ENCODE assay signal across 8 mouse cellular contexts in the genomic region with DNA sequence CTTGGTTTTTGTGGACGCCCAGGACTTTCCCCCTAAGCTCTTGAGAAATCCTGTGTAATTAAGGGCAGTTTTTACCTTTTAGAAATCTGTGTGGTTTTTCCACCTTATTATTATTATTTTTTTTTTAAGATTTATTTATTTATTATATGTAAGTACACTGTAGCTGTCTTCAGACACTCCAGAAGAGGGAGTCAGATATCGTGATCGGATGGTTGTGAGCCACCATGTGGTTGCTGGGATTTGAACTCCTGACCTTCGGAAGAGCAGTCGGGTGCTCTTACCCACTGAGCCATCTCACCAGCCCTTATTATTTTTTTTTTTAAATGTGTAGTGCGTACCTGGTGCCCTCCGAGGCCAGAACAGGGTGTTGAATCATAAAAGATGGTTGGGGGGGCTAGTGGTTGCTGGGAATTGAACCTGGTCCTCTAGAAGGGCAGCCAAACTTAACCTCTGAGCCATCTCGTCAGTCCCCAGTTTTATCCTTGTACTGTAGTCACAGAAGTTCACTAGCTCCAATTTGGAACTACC. TPM values are rescaled to one million over a fixed set of nuclear protein-coding genes. Genes with fewer than 3 reads are reported as not detected.
A peak's percentile ranks its signal among the peaks of the same experiment; 100 is the strongest.
DNase-seq lines count a peak whose midpoint lies in the region; ATAC-seq and TF ChIP-seq lines count a peak whose summit lies in the region.
"Not testable (repeated sequence)": the region's sequence is repeated elsewhere in the genome, so short reads cannot be mapped to it uniquely, and the experiment has no call there.

No protein-coding gene starts in this region.

- H3K4me1 ChIP-seq in bone marrow macrophage, adult 2 months (ENCODE audit: control insufficient read depth, insufficient read depth, low read length); heart, embryonic 14.5 days (ENCODE audit: control insufficient read depth in 2 of 2, insufficient read depth in 2 of 2, low read length in 2 of 2); intestine, embryonic 15.5 days (replicated peaks); limb, embryonic 14.5 days (ENCODE audit: control insufficient read depth, insufficient read depth, low read length); lung, postnatal 0 days (ENCODE audit: insufficient read depth, low read depth, low read length); neural tube, embryonic 12.5 days: not testable (repeated sequence)
- peaks cover 12% of the 10 kb centered on the region for H3K4me1 ChIP-seq in forebrain, embryonic 10.5 days

- peak overlapping the region; percentile 87 for H3K27ac ChIP-seq in bone marrow macrophage, adult 2 months (ENCODE audit: insufficient read depth, low read depth, low read length)
- H3K27ac ChIP-seq in forebrain, embryonic 10.5 days, result peak overlapping the region; percentile 92
- H3K27ac ChIP-seq in heart, embryonic 14.5 days (replicated peaks in 1 of 2; ENCODE audit: control insufficient read depth in 1 of 2, insufficient read depth in 1 of 2, low read depth in 2 of 2, low read length in 2 of 2), result peak overlapping the region; percentile 91 to 93
- peak overlapping the region; percentile 78; the same call in 1 of the 2 replicates for H3K27ac ChIP-seq in intestine, embryonic 15.5 days
- H3K27ac ChIP-seq in limb, embryonic 14.5 days (replicated peaks; ENCODE audit: low read depth, low read length), result 0 out of 2 replicates have a peak overlapping the region, but pooled peaks have one; percentile 62
- H3K27ac ChIP-seq in lung, postnatal 0 days (ENCODE audit: low read length), result peak overlapping the region; percentile 82
- H3K27ac ChIP-seq in neural tube, embryonic 12.5 days, result not testable (repeated sequence)

- not testable (repeated sequence) for TF ChIP-seq CTCF in bone marrow macrophage, adult 2 months (IDR thresholded peaks at IDR 0.05; ENCODE audit: low read depth, low read length); lung, postnatal 0 days (IDR thresholded peaks at IDR 0.05)

- 34% methylated on average over 8 of the region's 8 CpGs for WGBS in forebrain, embryonic 10.5 days
- WGBS in heart, embryonic 14.5 days, result 29% methylated on average over 8 of the region's 8 CpGs
- 31% methylated on average over 8 of the region's 8 CpGs for WGBS in intestine, embryonic 15.5 days
- 28% methylated on average over 8 of the region's 8 CpGs for WGBS in limb, embryonic 14.5 days
- 30% methylated on average over 8 of the region's 8 CpGs for WGBS in lung, postnatal 0 days
- WGBS in neural tube, embryonic 12.5 days, result 32% methylated on average over 8 of the region's 8 CpGs

- ATAC-seq in heart, embryonic 14.5 days (ENCODE audit: insufficient number of reproducible peaks, insufficient read depth, low FRiP score, low read depth); limb, embryonic 14.5 days (ENCODE audit: low FRiP score, low read depth); lung, postnatal 0 days: not testable (repeated sequence)
- 0 out of 2 replicates have a peak, but pooled peaks have one; percentile 7 for ATAC-seq in intestine, embryonic 15.5 days
- ATAC-seq in neural tube, embryonic 12.5 days (ENCODE audit: low FRiP score, low read depth), result peak; percentile 11; the same call in 1 of the 2 replicates

- peak overlapping the region; percentile 100 for H3K4me3 ChIP-seq in bone marrow macrophage, adult 2 months (ENCODE audit: insufficient read depth, low read length)
- peak overlapping the region; percentile 93 for H3K4me3 ChIP-seq in forebrain, embryonic 10.5 days
- peak overlapping the region; percentile 92 to 94 for H3K4me3 ChIP-seq in heart, embryonic 14.5 days (ENCODE audit: control insufficient read depth in 1 of 2, insufficient read depth in 1 of 2, low read depth in 1 of 2, low read length in 2 of 2)
- H3K4me3 ChIP-seq in intestine, embryonic 15.5 days (replicated peaks), result peak overlapping the region; percentile 87
- H3K4me3 ChIP-seq in limb, embryonic 14.5 days (replicated peaks; ENCODE audit: low read length), result peak overlapping the region; percentile 74
- H3K4me3 ChIP-seq in lung, postnatal 0 days (ENCODE audit: low read depth, low read length), result peak overlapping the region; percentile 64
- peak overlapping the region; percentile 82 for H3K4me3 ChIP-seq in neural tube, embryonic 12.5 days

- peak overlapping the region; percentile 94 for H3K9ac ChIP-seq in heart, embryonic 14.5 days (ENCODE audit: low read length)
- peak overlapping the region; percentile 90 for H3K9ac ChIP-seq in intestine, embryonic 15.5 days
- H3K9ac ChIP-seq in limb, embryonic 14.5 days (ENCODE audit: low read depth, low read length, severe bottlenecking), result peak overlapping the region; percentile 75
- peak overlapping the region; percentile 69 for H3K9ac ChIP-seq in lung, postnatal 0 days (replicated peaks; ENCODE audit: low read depth)
- peak overlapping the region; percentile 82 for H3K9ac ChIP-seq in neural tube, embryonic 12.5 days

- H3K36me3 ChIP-seq in forebrain, embryonic 10.5 days (replicated peaks), result peaks cover 38% of the 10 kb centered on the region
- H3K36me3 ChIP-seq in heart, embryonic 14.5 days (ENCODE audit: control insufficient read depth, insufficient read depth, low read length), result peaks cover 41% of the 10 kb centered on the region
- not testable (repeated sequence) for H3K36me3 ChIP-seq in intestine, embryonic 15.5 days
- peaks cover 31% of the 10 kb centered on the region for H3K36me3 ChIP-seq in limb, embryonic 14.5 days (ENCODE audit: control insufficient read depth, insufficient read depth, low read length)
- H3K36me3 ChIP-seq in lung, postnatal 0 days (ENCODE audit: insufficient read depth, low read length), result peaks cover 13% of the 10 kb centered on the region; the same call in 1 of the 2 replicates
- peaks cover 19% of the 10 kb centered on the region for H3K36me3 ChIP-seq in neural tube, embryonic 12.5 days

- peak; percentile 25 for DNase-seq in 416B (ENCODE audit: low read depth)
- DNase-seq in forebrain, embryonic 10.5 days (ENCODE audit: extremely low spot score, low spot score); limb, embryonic 14.5 days (ENCODE audit: low spot score); lung, postnatal 0 days (ENCODE audit: low spot score): not testable (repeated sequence)

- not testable (repeated sequence) for TF ChIP-seq POLR2A in bone marrow macrophage, adult 2 months (IDR thresholded peaks at IDR 0.05; ENCODE audit: borderline replicate concordance, low read depth, low read length); limb, embryonic 14.5 days (IDR thresholded peaks at IDR 0.05; ENCODE audit: borderline replicate concordance, extremely low read depth, insufficient read depth, insufficient read length)

- H3K4me2 ChIP-seq in heart, embryonic 14.5 days (ENCODE audit: low read length), result peak overlapping the region; percentile 65
- H3K4me2 ChIP-seq in intestine, embryonic 15.5 days (replicated peaks), result peak overlapping the region; percentile 53
- peak overlapping the region; percentile 51 for H3K4me2 ChIP-seq in limb, embryonic 14.5 days (replicated peaks; ENCODE audit: low read depth, low read length, severe bottlenecking)
- H3K4me2 ChIP-seq in lung, postnatal 0 days (replicated peaks; ENCODE audit: low read depth, low read length), result peak overlapping the region; percentile 61
- H3K4me2 ChIP-seq in neural tube, embryonic 12.5 days (replicated peaks), result peak overlapping the region; percentile 75

- not testable (repeated sequence) for H3K27me3 ChIP-seq in forebrain, embryonic 10.5 days (ENCODE audit: poor library complexity, severe bottlenecking); heart, embryonic 14.5 days (ENCODE audit: control insufficient read depth, insufficient read depth, low read length); intestine, embryonic 15.5 days (replicated peaks); limb, embryonic 14.5 days (ENCODE audit: control insufficient read depth, insufficient read depth, low read length); lung, postnatal 0 days (replicated peaks; ENCODE audit: insufficient read depth, low read length); neural tube, embryonic 12.5 days (replicated peaks)

- not testable (repeated sequence) for TF ChIP-seq EP300 in lung, postnatal 0 days (IDR thresholded peaks at IDR 0.05)

- H3K9me3 ChIP-seq in forebrain, embryonic 10.5 days; heart, embryonic 14.5 days (ENCODE audit: control insufficient read depth, low read length); intestine, embryonic 15.5 days; limb, embryonic 14.5 days (ENCODE audit: control insufficient read depth, low read length); lung, postnatal 0 days (ENCODE audit: low read length); neural tube, embryonic 12.5 days: not testable (repeated sequence)

RNA-seq across cellular contexts. Expression of a gene that starts 0.7 kb away (rescaled TPM):
- 20.0 and 24.4 TPM in 2 replicates for polyA plus RNA-seq in bone marrow macrophage, adult 2 months (2012; ENCODE audit: insufficient read depth, insufficient read length, missing spikeins)
- 44.0 and 47.1 TPM in 2 replicates for polyA plus RNA-seq in forebrain, embryonic 10.5 days (2016; fragmentation: Nextera tagmentation; extraction: Ambion mirVana)
- polyA plus RNA-seq in heart, embryonic 14.5 days (2014; fragmentation: Nextera tagmentation; extraction: Ambion mirVana), result 27.9 and 29.5 TPM in 2 replicates
- 34.6 and 35.7 TPM in 2 replicates for polyA plus RNA-seq in intestine, embryonic 15.5 days (2015; fragmentation: Nextera tagmentation; extraction: Ambion mirVana)
- polyA plus RNA-seq in limb, embryonic 14.5 days (2012; rRNA removed), result 26.9 and 29.6 TPM in 2 replicates
- 28.2 and 29.1 TPM in 2 replicates for polyA plus RNA-seq in limb, embryonic 14.5 days (2014; fragmentation: Nextera tagmentation; extraction: Ambion mirVana)
- 11.1 and 11.9 TPM in 2 replicates for polyA plus RNA-seq in lung, postnatal 0 days (2015; fragmentation: Nextera tagmentation; extraction: Ambion mirVana)
- polyA plus RNA-seq in neural tube, embryonic 12.5 days (2016; fragmentation: Nextera tagmentation; extraction: Ambion mirVana), result 39.9 and 40.2 TPM in 2 replicates

RNA-seq across cellular contexts. Expression of a gene that starts 0.7 kb away (rescaled TPM):
- 251 and 257 TPM in 2 replicates for polyA plus RNA-seq in bone marrow macrophage, adult 2 months (2012; ENCODE audit: insufficient read depth, insufficient read length, missing spikeins)
- polyA plus RNA-seq in forebrain, embryonic 10.5 days (2016; fragmentation: Nextera tagmentation; extraction: Ambion mirVana), result 60.6 and 65.2 TPM in 2 replicates
- polyA plus RNA-seq in heart, embryonic 14.5 days (2014; fragmentation: Nextera tagmentation; extraction: Ambion mirVana), result 58.3 and 62.3 TPM in 2 replicates
- polyA plus RNA-seq in intestine, embryonic 15.5 days (2015; fragmentation: Nextera tagmentation; extraction: Ambion mirVana), result 54.5 and 58.9 TPM in 2 replicates
- 66.8 and 121 TPM in 2 replicates for polyA plus RNA-seq in limb, embryonic 14.5 days (2012; rRNA removed)
- 88.3 and 88.4 TPM in 2 replicates for polyA plus RNA-seq in limb, embryonic 14.5 days (2014; fragmentation: Nextera tagmentation; extraction: Ambion mirVana)
- 43.9 and 47.3 TPM in 2 replicates for polyA plus RNA-seq in lung, postnatal 0 days (2015; fragmentation: Nextera tagmentation; extraction: Ambion mirVana)
- 52.4 and 57.3 TPM in 2 replicates for polyA plus RNA-seq in neural tube, embryonic 12.5 days (2016; fragmentation: Nextera tagmentation; extraction: Ambion mirVana)

RNA-seq across cellular contexts. Expression of a gene that starts 39.4 kb away (rescaled TPM):
- 53.6 and 67.9 TPM in 2 replicates for polyA plus RNA-seq in bone marrow macrophage, adult 2 months (2012; ENCODE audit: insufficient read depth, insufficient read length, missing spikeins)
- polyA plus RNA-seq in forebrain, embryonic 10.5 days (2016; fragmentation: Nextera tagmentation; extraction: Ambion mirVana), result 0.37 and 1.7 TPM in 2 replicates
- polyA plus RNA-seq in heart, embryonic 14.5 days (2014; fragmentation: Nextera tagmentation; extraction: Ambion mirVana), result 3.6 and 4.2 TPM in 2 replicates
- polyA plus RNA-seq in intestine, embryonic 15.5 days (2015; fragmentation: Nextera tagmentation; extraction: Ambion mirVana), result 3.8 and 3.9 TPM in 2 replicates
- 2.1 and 2.8 TPM in 2 replicates for polyA plus RNA-seq in limb, embryonic 14.5 days (2012; rRNA removed)
- polyA plus RNA-seq in limb, embryonic 14.5 days (2014; fragmentation: Nextera tagmentation; extraction: Ambion mirVana), result 5.0 and 5.1 TPM in 2 replicates
- polyA plus RNA-seq in lung, postnatal 0 days (2015; fragmentation: Nextera tagmentation; extraction: Ambion mirVana), result 6.0 and 6.3 TPM in 2 replicates
- 0.27 and 0.68 TPM in 2 replicates for polyA plus RNA-seq in neural tube, embryonic 12.5 days (2016; fragmentation: Nextera tagmentation; extraction: Ambion mirVana)

RNA-seq across cellular contexts. Expression of a gene that starts 59.7 kb away (rescaled TPM):
- polyA plus RNA-seq in bone marrow macrophage, adult 2 months (2012; ENCODE audit: insufficient read depth, insufficient read length, missing spikeins), result 312 and 325 TPM in 2 replicates
- polyA plus RNA-seq in forebrain, embryonic 10.5 days (2016; fragmentation: Nextera tagmentation; extraction: Ambion mirVana), result 18.4 and 20.5 TPM in 2 replicates
- polyA plus RNA-seq in heart, embryonic 14.5 days (2014; fragmentation: Nextera tagmentation; extraction: Ambion mirVana), result 38.3 and 39.1 TPM in 2 replicates
- 93.1 and 94.7 TPM in 2 replicates for polyA plus RNA-seq in intestine, embryonic 15.5 days (2015; fragmentation: Nextera tagmentation; extraction: Ambion mirVana)
- polyA plus RNA-seq in limb, embryonic 14.5 days (2012; rRNA removed), result 46.3 and 50.7 TPM in 2 replicates
- polyA plus RNA-seq in limb, embryonic 14.5 days (2014; fragmentation: Nextera tagmentation; extraction: Ambion mirVana), result 60.1 and 60.5 TPM in 2 replicates
- polyA plus RNA-seq in lung, postnatal 0 days (2015; fragmentation: Nextera tagmentation; extraction: Ambion mirVana), result 23.6 and 26.6 TPM in 2 replicates
- polyA plus RNA-seq in neural tube, embryonic 12.5 days (2016; fragmentation: Nextera tagmentation; extraction: Ambion mirVana), result 29.2 and 30.1 TPM in 2 replicates
